Mouse (Mus musculus): ENCODE measurements around the gene Myo1b.

Myo1b gene

DNA sequence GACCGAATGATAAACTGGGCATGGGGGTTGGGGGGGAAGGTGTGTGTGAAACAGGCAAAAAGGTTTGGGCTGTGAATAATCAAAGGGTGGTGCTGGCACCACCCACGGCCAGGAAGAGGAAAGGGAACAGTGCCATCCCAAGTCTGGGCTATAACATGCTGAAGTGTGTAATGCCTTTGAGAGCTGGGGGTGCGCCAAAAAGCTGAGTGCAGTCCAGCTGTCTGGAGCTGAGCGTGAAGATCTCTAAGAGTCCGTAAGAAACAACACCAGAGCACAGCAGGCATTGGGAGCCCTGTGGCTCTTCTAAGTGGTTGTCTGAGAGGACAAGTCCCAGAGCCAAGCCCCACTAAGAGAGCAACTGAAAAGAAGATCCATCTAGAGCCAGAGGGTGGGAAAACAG lies 63.6 kb downstream of the Myo1b start:
- in situ Hi-C loops (cut with MboI, MseI): no loop called here

- in situ Hi-C loops (cut with MboI, MseI): no loop called here
Observed at GRCm38 (mm10) chr1:51849570-51850211, 66.2 kb downstream of the Myo1b start.

DNA sequence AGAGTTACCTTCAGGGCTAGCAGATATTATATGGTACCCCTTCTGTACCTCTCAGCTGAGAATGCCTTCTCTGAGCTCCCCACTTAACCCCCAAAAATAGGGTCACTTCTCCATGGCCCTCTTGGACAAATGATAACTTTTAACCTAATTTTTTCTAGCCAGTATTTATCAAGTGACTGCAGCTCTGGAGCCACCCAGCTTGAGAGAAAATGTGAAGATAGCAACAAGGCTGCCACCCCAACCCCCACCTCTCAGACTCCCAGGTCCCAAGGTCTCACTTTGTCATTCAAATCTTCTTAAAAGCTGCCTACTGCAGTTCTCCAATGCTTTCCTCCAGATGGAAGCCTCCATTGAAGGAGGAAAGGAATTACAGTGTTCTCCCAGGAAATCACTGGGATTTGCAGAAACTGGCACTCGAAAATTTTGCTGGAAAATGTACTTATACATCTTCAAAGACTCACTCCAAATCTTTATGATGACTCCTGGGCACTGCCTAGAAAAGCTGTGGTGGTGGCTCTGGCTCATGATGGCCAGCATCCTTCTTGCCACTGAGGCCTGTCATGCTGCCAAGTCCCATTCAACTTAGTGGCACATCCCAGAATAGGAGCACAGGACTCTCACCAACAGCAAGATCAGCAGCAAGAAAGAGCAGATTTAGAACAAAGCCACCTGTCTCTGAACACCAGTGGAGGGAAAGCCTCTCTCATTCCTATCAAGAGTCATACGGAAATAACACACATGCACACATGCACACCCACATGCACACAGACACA lies 70.4 kb downstream of the Myo1b start:
- in situ Hi-C loops (cut with MboI, MseI): no loop called here

DNA sequence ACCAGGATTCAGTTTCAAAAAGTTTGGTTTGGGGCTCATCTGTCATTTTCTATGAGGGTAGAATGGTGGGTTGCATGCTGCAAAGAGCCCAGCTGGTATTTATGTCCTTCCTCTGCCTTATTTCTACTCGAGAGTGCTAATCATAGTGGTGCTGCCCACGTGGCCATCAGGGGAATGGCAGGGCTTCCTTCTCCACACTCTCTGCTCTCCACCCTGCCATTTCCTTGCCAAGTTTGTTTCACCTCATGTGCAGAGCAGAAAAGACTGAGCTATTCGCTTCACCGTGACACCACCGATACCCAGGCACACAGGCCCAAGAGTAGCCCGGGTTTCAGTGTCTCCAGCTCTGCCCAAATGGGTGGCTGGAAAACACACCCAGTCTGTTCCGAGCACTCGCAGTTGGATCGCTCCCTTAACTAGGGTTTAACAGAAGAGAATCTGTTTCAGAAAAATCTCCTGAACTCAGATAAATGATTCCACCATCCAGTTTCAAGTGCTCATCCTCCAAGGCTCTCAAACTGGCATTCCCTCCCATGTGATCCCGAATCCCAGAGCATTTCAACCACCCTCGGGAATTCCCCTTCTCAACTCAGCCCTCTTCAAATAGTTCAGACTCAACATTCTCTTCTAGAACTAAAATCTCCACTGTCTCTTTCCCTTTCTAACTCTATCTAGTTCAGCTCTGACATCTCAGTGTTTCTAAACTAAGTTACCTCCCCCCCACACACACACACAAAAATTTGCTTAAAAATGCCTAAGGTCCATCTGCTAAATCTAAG lies 77.8 kb downstream of the Myo1b start:
- in situ Hi-C loops (cut with MboI, MseI): no loop called here

DNA sequence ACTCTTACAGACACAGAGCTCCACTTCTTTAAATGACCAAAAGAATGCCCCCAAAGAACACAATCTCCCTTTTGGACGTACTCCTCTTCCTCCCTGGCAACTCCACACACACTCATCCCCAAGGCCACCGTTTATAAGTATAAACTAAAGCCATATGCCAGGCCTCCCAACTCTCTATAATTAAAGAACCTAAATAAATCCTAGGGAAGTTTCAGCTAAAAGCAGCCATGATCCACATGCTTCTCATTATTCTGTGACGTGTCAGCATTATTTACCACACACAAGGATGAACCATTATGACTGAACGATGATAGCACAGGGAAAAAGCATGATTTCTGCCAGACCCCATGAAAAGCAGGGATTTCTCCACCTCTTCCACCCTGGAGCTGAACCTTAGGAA lies 78.6 kb downstream of the Myo1b start:
- in situ Hi-C loops (cut with MboI, MseI): no loop called here

- in situ Hi-C loops (cut with MboI, MseI): no loop called here
Observed at GRCm38 (mm10) chr1:51835795-51836194, 80.1 kb downstream of the Myo1b start.

DNA sequence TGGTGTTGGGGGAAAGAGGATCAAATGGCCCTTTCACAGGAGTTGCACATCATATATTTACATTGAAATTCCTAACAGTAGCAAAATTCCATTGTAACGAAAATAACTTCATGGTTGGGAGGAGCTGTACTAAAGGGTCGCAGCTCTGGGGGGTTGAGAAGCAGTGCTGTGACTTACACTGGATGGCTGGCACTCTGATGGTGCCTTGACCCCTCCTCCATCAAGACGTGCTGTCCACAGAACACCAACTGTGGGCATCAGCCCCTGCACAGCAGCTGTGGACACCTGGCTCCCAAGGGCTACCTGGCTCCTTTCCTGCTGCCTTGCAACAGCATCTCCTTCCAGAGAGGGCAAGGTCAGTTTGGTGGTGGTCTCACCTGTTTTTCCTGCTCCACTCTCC lies 81.8 kb downstream of the Myo1b start:
- in situ Hi-C loops (cut with MboI, MseI): no loop called here

GRCm38 (mm10) chr1:51829353-51829752 lies 86.5 kb downstream of the Myo1b start:
- in situ Hi-C loops (cut with MboI, MseI): loop anchor here in 1 of 2 experiments (10.0 kb wide), 1 partner anchor 125 kb away; no protein-coding TSS in a partner anchor

GRCm38 (mm10) chr1:51822531-51822930 lies 93.3 kb downstream of the Myo1b start:
- in situ Hi-C loops (cut with MboI, MseI): loop anchor here in 1 of 2 experiments (10.0 kb wide), 1 partner anchor 132 kb away; no protein-coding TSS in a partner anchor

- in situ Hi-C loops (cut with MboI, MseI): loop anchor here in 1 of 2 experiments (10.0 kb wide), 1 partner anchor 133 kb away; no protein-coding TSS in a partner anchor
Observed at GRCm38 (mm10) chr1:51821701-51822495, 94.0 kb downstream of the Myo1b start.

DNA sequence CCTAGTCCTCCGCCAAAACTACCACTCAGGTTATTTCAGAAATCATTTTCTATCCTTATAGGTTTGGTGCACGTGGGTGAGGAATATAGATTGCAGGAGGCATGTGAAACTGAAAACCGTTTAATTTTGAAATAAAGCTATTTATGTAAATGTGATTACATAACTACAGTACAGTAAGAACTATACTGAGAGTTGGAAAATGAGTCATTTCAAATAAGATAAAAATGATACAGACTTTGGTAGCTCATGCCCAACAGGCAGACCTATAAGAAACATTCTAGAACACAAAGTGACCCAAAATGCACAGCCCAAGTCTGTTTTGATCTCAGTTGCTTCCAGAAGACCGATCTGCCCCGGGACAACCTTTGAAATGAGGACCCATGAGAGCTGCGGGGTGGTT lies 95.4 kb downstream of the Myo1b start:
- in situ Hi-C loops (cut with MboI, MseI): loop anchor here in 1 of 2 experiments (10.0 kb wide), 1 partner anchor 134 kb away; no protein-coding TSS in a partner anchor

DNA sequence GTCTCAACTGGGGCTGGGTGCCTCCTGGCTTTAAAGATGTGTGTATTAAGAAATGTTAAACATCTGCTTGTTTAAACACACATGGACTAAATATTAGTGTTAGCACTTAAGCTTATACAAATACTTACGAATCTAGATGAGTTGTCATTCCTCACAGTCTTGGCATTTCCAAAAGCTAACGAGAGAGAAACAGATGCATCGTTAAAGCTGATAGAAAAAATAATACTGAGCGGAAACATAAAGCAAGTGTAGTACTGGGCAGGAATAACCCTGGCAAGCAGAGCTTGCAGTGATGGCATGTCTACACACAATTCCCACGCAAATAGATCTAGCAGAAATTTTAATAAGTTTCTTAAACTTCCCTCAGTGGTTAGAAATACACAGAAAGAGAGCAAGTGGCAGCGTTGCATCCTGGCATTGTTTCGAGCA lies 95.8 kb downstream of the Myo1b start:
- in situ Hi-C loops (cut with MboI, MseI): loop anchor here in 1 of 2 experiments (10.0 kb wide), 1 partner anchor 135 kb away; no protein-coding TSS in a partner anchor

DNA sequence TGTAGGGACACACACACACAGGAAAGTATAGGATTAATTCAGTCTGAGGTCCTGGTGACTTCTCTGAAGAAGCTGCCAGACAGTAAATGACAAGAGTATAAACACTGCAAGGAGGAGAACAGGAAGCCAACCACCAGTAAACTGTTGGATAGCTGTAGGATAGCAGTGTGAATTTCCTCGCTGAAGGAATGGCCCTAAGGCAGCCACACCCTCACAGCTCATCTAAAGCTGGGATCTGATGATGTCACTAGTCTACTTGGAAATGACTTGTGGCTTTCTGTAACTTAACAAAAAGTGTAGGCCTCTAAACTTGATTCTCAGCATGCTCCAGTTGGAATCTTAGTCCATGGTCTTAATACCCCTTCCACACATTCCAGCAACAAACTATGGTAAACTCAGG lies 100.2 kb downstream of the Myo1b start:
- in situ Hi-C loops (cut with MboI, MseI): loop anchor here in 1 of 2 experiments (10.0 kb wide), 1 partner anchor 279 kb away; no protein-coding TSS in a partner anchor

DNA sequence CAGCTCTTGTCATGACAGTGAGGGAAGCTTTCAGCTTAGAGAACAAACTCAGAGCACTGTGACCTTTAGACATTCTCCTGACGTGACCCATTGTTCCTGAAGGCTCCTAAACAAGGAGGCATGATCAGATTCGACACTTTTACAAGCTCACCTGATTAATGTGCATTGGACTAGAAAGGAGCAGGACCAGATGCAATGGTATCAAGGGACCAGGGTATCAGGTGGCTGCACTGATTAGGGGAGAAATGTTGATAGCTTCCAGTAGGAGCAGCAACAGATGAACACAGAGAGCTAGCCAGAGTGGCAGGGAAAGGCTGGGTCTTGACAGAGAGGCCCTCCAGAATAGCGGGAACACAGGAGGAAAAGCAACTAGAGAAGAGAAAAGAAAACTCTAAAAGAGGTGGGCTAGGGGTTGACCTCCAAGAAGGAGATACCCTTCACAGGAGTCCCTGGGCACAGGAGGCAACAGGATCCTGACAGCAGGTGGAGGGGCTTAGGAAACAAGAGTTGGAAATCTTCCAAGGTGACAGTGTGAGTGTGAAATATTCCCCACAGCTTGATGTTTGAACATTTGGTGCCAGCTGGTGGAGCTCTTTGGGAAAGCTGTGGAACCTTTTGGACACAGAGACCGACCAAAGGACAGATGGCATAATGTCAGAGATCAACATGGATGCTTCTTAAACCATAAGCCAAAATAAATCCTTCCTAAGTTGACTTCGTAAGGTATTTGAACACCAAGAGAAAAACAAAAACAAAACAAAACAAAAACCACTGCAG lies 100.8 kb downstream of the Myo1b start:
- in situ Hi-C loops (cut with MboI, MseI): loop anchor here in 1 of 2 experiments (10.0 kb wide), 1 partner anchor 280 kb away; no protein-coding TSS in a partner anchor

DNA sequence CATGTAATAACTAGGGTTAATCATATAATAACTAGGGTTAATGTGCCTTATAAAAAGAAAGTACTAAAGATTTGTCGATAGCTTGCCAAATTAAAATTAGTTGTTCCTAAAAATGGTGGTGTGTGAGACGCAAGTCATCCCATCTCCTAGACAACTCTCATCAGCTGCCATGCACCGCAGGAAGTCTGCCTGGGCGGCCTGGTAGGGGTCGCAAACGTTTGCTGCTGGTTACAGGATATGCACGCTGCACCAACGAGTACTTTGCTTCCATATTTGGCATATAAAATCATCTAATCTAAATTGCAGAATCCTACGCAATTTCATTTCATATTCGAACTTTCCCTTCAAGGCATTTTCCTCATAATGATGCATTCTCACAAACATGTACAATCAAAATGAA lies 107.0 kb downstream of the Myo1b start:
- in situ Hi-C loops (cut with MboI, MseI): no loop called here

GRCm38 (mm10) chr1:51808228-51808627 lies 107.6 kb downstream of the Myo1b start:
- in situ Hi-C loops (cut with MboI, MseI): no loop called here

- in situ Hi-C loops (cut with MboI, MseI): no loop called here
Observed at GRCm38 (mm10) chr1:51805040-51805610, 110.7 kb downstream of the Myo1b start.

GRCm38 (mm10) chr1:51804296-51805039 lies 111.4 kb downstream of the Myo1b start:
- in situ Hi-C loops (cut with MboI, MseI): no loop called here

DNA sequence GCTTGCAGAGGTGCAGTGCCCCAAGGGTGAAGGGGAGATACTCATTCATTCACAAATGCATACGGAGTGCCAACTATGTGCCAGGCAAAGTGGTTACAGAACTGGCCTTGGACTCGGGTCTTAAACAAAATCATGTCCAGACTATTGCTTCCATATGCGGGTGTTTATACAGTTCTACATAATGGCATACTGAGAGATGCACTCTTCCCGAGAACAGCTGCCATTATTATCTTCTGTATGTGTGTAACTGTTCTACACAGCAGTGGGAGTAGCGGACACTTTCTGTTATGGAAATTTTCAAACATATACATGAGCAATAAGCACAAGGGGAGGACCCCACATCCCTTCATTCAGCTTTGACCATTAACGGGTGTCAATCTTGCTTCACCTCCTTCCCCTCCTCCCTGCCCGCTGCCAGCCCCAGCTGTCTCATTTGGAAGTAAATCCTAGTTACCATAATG lies 117.8 kb downstream of the Myo1b start:
- in situ Hi-C loops (cut with MboI, MseI): no loop called here

All from T-helper 17 cell (primary cell).